Mouse (Mus musculus): ENCODE measurements around the gene Dnhd1. TPM values are rescaled to one million over a fixed set of nuclear protein-coding genes. Genes with fewer than 3 reads are reported as not detected.
"Not testable (repeated sequence)": the region's sequence is repeated elsewhere in the genome, so short reads cannot be mapped to it uniquely, and the experiment has no call there.

Dnhd1 gene
- total RNA-seq, 2 experiments from 2014 or later = 5.1 to 5.9 TPM

DNA sequence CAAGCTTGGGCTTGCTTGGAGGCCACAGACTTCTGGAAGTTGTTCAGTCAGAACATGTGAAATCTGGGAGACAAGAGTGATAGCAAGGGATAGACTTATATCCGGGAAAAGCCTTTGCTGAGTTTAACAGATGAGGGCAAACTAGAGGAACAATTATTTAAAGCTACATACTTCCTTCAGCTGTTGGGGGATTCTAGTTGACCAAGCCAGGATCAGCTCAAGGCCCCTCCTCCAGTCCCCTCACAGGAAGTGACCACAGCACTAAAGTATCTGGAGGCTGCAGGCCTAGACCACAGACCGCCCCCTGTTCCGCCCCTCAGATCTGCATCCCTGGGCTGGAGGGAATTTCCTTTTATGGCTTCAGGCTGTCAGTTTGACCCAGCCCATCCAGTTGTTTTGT, 88.3 kb downstream of the Dnhd1 start:
- no peak for DNase-seq (ENCODE audit: low spot score in 2 of 2)

DNA sequence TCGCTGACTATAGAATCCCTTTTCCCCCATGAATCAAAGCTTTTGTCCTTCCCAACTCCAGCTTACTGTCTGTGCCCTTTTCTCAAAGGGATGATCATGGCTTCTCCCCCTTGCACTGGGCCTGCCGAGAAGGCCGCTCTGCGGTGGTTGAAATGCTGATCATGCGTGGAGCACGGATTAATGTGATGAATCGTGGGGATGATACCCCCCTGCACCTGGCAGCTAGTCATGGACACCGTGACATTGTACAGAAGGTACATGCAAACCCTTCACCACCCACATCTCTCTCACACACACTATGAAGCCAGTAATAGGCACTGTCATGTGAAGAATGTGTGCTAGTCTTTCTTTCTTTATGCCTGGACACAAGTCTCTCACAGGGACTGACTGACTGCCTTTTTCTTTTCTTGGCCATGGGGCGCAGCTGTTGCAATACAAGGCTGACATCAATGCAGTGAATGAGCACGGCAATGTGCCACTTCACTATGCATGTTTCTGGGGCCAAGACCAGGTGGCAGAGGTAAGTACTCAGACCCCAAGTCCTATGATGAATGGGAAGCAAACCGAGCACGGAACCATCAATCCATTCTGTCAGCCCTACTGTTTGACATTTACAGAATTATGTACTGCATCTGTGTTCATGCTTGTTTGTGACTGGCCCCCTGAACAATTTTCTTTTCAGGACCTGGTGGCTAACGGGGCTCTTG, 89.6 kb downstream of the Dnhd1 start:
- no peak for DNase-seq (ENCODE audit: low spot score in 2 of 2)

- no peak for DNase-seq (ENCODE audit: low spot score in 2 of 2)
Measured at GRCm38 (mm10) chr7:105740851-105741250, 90.2 kb downstream of the Dnhd1 start.

DNA sequence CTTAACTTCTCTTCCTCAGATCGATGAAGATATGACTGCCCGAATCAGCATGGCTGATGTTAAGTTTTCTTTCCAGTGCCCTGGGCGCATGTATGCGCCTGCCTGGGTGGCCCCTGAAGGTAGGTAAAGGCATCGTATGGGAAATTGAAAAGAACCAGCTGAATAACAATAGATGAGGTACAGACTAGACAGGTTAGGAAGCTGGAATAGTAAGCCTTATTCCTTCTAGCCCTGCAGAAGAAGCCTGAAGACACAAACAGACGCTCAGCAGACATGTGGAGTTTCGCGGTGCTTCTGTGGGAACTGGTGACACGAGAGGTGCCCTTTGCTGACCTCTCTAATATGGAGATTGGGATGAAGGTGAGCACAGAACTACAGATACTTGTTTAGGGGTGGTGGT, 91.4 kb downstream of the Dnhd1 start:
- DNase-seq (ENCODE audit: low spot score in 2 of 2) = no peak

DNA sequence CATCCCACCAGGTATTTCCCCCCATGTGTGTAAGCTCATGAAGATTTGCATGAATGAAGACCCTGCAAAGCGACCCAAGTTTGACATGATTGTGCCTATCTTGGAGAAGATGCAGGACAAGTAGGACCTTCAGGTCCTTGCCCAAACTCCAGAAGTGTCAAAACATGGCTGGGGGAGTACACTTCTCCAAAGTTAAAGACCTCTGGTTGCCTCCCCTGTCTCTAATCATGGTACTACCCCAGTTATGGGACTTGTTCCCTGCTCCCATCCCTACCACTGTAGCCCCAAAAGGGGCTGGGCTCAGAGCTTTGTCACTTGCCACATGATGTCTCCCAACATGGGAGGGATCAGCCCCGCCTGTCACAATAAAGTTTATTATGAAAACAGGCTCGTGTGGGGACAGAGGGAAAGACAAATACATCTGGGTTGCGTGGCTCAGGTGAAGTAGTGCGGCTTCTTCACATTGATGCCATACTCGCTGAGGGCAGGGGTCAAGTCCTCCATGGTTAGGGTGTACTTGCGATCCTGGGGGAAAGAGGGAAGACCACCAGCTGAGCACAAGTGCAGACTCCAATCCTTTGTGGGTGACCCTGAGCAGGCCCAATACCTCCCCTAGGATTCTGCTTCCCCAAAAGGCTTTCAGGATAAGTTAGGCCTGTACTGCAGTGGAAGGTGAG, 92.0 kb downstream of the Dnhd1 start:
- DNase-seq (ENCODE audit: low spot score in 2 of 2) = not testable (repeated sequence)

GRCm38 (mm10) chr7:105743246-105743925, 92.8 kb downstream of the Dnhd1 start:
- DNase-seq (ENCODE audit: low spot score in 2 of 2) = not testable (repeated sequence)

DNA sequence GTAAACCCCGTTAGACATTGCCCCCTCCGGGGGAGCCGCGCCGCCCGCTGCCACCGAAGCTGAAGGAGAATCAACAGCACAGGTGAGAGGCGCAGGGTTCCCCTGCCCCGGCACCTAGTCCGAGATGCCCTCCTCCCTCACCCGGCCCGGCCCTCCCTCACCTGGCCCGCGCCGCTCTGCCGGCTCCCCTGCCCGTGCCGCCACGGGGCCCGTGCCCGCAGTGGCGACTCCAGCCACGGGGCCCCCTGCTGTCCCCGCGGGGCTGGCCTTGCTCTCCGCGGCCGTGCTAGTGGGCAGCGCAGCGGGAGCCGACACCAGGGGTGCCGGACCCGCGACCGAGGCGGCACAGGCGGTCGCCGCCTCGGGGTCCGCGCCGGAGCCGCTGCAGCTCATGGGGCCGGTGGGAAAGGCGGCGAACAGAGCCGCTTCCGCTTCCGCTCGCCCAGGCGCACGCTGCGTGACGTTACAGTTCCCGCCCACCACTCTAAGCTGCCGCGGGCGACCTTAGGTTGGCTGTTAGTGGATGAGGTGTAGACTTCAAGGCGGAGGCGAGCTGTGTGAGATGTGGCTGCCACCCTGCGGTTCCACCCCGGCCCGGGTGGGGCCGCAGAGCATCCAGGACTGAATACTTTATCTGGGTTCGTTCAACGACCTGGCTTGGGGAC, 93.4 kb downstream of the Dnhd1 start, which contains the start of gene Taf10:
Taf10 (minus strand) TSS at position 436 of the 665 bp plus-strand sequence.
- DNase-seq (ENCODE audit: low spot score in 2 of 2) = peak; percentile 78 to 84

GRCm38 (mm10) chr7:105747776-105748175, 97.1 kb downstream of the Dnhd1 start:
- no peak for DNase-seq (ENCODE audit: low spot score in 2 of 2)

GRCm38 (mm10) chr7:105751491-105752433, 101.1 kb downstream of the Dnhd1 start, which contains the start of gene Tpp1:
Gene Tpp1 (minus strand): TSS chr7:105752235.
- DNase-seq (ENCODE audit: low spot score in 2 of 2) = peak; percentile 91 to 92

DNA sequence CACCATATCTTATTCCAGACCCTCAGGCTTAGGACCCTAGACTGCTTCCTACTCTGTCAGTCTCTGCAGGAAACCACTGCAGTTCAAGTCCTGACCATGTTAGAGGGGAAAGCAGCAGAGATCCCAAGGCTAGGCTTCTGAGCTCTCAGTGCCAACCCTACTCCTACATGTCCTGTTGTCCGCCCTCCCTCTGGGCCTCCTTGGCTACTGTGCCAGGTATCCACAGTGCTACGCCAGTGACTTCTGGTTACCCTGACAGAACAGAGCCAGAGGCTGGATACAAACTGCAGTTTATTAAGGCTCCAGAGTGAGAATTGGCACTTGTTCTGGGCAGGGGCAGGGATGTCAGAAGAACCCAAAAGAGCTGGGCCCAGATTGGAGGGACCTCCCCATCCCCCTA, 102.1 kb downstream of the Dnhd1 start:
- peak in 1 of 2 experiments; percentile 23 for DNase-seq (ENCODE audit: low spot score in 2 of 2)

DNA sequence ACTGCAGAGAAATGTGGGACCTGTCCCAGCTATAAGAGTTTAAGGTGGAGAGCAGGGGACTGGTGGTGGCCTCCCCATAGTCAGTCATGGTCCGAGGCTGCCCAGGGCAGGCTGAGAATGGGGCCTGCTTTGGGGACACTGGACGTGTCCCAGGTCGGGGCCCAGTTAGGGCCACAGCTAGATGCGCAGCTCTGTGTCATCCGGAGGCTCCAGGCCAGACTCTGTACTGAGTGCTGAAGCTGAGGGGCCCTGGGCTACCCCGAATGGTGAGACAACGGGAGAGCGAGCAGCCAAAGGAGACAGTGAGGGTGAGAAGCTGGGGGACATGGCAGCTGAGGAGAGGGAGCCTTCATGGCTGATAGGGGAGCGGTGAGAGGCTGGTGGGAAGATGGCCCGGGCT, 102.7 kb downstream of the Dnhd1 start:
- no peak for DNase-seq (ENCODE audit: low spot score in 2 of 2)

DNA sequence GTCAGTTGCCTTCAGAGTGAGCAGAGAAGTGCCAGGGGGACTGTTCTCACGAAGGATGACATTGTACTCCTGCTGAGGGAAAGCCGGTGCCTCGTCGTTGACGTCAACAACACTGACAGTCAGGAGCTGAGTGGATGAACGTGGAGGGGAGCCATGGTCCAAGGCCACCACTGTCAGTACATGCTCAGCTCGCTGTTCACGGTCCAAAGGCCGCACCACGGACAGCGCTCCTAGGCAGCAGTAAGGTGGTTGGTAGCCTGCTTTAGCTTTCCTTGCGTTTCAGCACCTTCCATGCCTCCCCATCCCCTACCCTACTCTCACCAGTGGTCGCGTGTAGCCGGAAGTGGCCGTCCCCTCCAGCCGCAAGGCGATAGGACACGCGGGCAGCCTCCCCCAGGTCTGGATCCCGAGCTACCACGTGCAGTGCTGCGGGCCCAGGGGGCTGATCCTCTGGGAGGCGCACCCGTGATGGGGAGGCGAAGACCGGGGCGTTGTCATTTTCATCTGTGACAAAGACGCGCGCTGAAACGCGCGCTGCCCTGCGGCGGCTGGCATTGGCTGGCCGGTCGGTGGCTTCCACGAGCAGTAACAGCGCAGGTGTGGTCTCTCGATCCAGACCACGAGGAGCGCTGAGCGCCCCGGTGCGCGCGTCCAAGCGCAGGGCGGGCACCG, 111.3 kb downstream of the Dnhd1 start:
- DNase-seq (ENCODE audit: low spot score in 2 of 2) = peak in 1 of 2 experiments; percentile 31

GRCm38 (mm10) chr7:105762517-105763270, 112.1 kb downstream of the Dnhd1 start:
- DNase-seq (ENCODE audit: low spot score in 2 of 2) = no peak

GRCm38 (mm10) chr7:105764331-105764730, 113.7 kb downstream of the Dnhd1 start:
- no peak for DNase-seq (ENCODE audit: low spot score in 2 of 2)

DNA sequence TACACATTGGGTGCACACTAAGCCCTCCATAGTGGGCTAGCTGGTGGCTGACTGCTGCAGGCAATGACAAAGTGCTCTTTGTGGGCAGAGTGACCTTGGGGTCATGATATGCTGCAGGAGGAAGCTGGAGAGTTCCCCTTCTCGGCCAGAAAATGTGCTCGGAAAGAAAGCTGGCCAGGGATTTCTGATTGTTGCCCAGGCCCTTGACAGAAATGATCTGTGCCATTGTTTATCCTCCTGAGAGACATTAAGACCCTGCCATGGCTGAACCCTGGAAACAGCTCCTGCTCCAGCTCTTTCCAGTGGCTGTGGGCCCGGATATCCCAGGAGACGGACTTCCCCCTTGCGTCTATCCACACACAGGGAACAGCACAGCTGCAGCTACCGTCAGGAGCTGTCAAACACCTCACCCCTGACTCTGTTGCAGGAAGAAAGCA, 117.1 kb downstream of the Dnhd1 start:
- DNase-seq (ENCODE audit: low spot score in 2 of 2) = no peak

GRCm38 (mm10) chr7:105769959-105770358, 119.3 kb downstream of the Dnhd1 start:
- DNase-seq (ENCODE audit: low spot score in 2 of 2) = no peak
